Mouse (Mus musculus): Measurements from ENCODE around the gene Pax5.

Pax5 gene

DNA sequence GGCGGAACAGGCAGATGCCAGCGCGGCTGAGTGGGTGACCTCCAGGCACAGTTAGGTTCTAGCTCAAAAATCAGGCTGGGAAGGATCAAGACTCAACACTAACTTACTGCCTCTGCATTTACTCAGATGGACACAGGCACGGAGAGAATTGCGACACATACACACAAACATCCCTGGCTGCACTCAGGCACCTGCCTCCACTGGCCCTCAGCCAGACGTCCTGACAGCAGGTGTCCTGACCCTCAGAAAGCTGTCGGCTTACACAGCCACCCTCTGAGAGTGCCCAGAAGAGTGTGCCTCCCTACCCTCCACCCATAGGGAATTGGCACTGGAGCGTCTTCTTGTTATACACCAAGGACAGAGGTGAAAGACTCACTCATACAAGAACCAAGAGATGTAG lies 108.9 kb downstream of the Pax5 start:
- DNase-seq (ENCODE audit: low spot score in 2 of 2), result no peak

DNA sequence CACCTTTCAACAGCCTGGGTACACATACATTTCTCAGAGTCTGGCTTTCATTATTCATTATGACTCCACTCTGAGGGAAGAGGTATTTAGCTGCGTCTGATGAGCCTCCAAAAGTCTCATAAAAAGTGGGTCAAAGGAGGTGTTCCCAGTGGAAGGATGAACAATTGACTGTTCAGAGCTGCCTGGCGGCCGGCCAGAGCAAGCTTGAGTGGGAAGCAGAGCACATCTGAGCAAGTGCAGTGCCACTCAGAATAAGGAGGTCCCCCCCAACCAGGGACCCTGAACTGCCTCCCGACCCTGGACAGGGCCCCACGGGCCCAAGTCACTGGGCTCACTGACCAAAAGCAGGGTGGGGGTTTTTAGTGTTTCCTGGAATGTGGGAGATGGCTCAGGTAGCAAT lies 109.4 kb downstream of the Pax5 start:
- DNase-seq (ENCODE audit: low spot score in 2 of 2), result peak; percentile 50 to 60

- DNase-seq (ENCODE audit: low spot score in 2 of 2), result no peak
Observed at GRCm38 (mm10) chr4:44597965-44598364, 112.3 kb downstream of the Pax5 start.

- DNase-seq (ENCODE audit: low spot score in 2 of 2), result no peak
Observed at GRCm38 (mm10) chr4:44593091-44593490, 117.2 kb downstream of the Pax5 start.

GRCm38 (mm10) chr4:44582687-44583086 lies 127.6 kb downstream of the Pax5 start:
- DNase-seq (ENCODE audit: low spot score in 2 of 2), result no peak

GRCm38 (mm10) chr4:44578591-44578990 lies 131.7 kb downstream of the Pax5 start:
- no peak for DNase-seq (ENCODE audit: low spot score in 2 of 2)

DNA sequence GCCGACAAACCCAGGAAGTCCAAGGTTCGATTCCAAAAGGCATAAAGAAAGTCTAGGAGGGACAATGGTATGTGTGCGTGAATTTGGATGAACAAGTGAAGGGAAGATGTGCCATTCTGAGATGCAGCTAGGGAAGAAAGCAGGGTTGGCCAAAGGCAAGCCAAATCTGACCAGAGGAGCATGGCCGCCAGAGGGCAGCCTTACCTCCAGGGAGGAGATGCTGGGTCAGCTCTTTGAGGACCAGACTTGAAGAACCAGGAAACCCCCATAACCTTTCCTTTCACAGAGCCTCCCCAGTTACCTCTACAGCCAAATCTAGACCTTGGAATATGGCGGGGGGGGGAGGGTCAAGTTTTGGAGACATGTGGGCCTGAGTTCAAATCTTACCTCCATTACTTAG lies 133.0 kb downstream of the Pax5 start:
- peak; percentile 27 to 32 for DNase-seq (ENCODE audit: low spot score in 2 of 2)

GRCm38 (mm10) chr4:44576786-44577185 lies 133.5 kb downstream of the Pax5 start:
- DNase-seq (ENCODE audit: low spot score in 2 of 2), result no peak

- no peak for DNase-seq (ENCODE audit: low spot score in 2 of 2)
Observed at GRCm38 (mm10) chr4:44573017-44573416, 137.3 kb downstream of the Pax5 start.

DNA sequence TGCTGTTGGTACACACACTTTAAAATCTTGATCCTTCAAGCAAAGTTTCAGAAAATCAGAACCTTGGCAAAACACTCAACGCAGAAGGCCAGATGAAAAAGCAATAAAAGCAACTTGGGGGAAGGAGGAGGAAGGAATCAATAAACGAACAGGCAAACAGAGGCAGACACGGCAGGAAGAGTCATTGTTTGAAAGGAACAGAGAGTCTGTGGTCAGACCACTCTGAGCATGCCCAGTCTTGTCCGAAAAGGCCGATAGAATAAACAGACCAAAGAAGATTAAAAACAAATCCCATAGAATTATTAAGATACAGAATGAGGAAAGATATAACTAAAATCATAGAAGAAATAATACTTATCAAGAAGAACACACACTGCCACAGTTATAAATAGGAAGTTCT lies 137.9 kb downstream of the Pax5 start:
- no peak for DNase-seq (ENCODE audit: low spot score in 2 of 2)

GRCm38 (mm10) chr4:44569138-44569537 lies 141.1 kb downstream of the Pax5 start:
- DNase-seq (ENCODE audit: low spot score in 2 of 2), result no peak

DNA sequence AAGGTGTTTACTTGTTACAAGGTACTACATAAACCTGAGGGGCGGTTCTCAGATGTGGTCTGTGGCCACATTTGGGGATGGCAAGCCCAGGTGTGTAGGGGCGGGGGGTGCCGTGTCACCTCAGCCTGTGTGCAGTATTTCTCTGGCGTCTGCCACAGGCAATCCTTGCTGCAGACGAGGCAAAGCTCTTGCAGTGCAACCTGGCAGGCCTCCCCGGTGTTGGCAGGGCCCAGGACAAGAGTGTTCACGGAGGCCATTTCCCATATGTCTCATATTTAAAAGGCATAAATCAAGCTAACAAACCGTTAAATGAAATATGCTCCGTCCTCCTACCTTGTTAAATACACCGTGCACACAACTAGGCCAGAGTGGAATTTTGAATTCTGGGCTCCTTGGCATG lies 141.6 kb downstream of the Pax5 start:
- no peak for DNase-seq (ENCODE audit: low spot score in 2 of 2)

DNA sequence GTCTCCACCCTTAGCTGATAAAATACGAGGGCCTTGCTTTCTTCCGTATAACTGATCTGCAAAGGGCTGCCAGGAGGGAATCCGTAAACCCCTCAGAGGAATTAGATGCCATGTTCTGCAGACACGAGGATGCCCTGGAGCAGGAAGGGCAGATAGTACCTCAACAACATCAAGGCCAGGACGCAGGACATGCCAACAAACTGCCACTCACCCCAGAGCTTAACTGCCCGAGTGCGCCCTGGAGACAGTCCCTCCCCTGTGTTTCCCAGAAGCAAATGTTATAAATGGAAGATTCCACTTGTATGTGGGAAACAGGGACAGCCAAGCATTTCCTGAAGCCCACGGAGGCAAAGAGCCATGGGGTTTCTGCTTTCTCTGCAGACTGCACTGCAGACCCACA lies 143.9 kb downstream of the Pax5 start:
- DNase-seq (ENCODE audit: low spot score in 2 of 2), result no peak

DNA sequence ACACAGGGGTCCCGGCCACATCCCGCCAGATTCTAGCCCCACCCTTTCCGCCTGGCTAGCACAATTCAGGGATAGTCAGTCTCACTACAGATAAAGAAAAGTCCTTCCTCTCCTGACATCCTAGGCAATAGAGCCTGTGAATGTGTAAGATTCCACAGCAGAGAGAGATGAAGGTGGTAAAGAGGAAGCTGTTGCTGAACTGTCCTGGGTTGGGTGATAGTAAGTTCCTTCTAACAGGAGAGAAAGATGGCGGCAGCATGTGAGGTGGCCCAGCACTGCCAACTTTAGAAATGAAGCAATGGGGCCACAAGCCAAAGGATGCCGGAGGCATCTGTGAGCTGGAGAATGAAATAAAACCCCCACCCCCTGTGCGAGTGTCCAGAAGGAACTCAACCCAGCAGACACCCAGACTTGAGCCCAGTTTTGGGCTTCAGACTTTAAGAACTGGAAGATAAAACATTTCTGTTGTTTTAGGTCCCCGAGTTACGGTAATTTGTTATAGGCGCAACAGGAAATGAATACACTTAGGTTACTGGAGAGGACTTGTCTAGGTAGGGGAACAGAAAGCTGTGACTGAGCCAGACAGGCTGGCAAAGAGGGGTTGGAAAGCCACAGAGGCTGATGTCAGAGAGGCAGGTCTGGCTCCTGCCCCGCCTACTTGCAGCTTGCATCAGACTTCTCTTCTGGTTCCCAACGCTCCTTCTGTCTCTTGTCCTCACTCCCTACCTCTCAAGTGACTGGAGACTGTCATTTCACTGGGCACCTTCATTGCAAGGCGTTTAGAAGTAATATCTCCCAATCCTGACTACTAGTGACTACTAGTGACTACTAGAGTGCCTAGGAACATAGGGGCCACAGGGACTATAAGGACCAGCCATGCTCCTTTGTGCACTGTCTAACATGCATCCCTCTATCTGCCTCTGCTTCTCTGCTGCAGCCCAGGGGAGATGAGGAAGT lies 144.9 kb downstream of the Pax5 start:
- DNase-seq (ENCODE audit: low spot score in 2 of 2), result no peak

DNA sequence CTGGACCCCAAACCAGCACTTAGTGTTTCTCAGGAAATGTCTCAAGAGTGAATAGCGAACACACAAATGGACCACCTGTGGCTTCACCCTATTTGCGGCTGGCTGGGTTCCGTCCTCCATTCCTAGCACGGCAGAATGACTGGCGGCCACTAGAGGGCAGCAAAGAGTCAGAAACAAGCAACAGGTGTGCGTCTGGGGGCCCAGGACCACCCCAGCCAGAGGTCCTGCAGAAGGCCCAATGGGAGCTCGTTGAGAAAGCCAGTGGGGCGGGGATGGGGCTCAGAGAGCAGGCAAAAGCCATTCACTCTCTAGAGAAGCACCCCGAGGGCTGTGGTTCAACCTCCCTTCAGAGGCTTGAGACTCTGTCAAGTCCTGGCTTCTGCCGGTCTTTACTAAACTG lies 145.7 kb downstream of the Pax5 start:
- DNase-seq (ENCODE audit: low spot score in 2 of 2), result peak; percentile 68 to 78

DNA sequence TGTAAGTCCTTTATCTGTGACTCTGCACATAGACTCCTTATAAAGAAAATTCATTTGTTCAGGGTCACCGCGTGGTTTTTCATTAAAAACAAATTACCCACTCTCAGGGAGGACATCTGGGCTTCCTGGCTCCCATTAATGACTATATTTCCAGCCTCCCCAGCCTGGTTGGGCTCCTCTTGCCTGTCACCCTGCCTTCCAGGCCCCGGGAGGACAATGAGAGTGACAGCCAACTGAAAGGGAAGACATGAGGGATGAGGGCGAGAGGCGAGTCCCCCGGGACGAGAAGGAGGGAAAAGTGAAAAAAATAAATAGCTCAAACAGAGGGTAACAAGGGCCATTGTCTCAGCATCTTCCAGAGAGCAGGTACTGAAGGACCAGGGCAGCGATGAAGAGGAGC lies 149.3 kb downstream of the Pax5 start:
- DNase-seq (ENCODE audit: low spot score in 2 of 2), result no peak

DNA sequence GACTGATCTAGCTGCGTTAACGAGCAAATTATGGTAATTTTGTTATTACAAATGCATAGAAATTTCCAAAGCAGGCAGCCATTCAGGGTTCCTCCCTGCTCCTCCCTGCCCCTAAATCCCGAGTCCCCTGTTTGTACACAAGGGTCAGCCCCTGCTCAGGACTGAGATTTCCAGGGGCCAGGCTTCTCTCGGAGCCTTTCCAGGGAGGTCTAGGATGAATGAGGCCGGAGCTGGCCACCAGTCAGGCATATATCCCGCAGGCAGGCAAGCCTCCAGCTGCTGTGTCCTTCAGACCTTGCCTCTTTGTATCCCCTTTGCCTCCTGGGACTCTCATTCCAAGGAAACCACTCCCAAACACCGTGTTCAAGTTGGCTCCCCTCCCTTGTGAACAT lies 151.7 kb downstream of the Pax5 start:
- DNase-seq (ENCODE audit: low spot score in 2 of 2), result no peak

DNA sequence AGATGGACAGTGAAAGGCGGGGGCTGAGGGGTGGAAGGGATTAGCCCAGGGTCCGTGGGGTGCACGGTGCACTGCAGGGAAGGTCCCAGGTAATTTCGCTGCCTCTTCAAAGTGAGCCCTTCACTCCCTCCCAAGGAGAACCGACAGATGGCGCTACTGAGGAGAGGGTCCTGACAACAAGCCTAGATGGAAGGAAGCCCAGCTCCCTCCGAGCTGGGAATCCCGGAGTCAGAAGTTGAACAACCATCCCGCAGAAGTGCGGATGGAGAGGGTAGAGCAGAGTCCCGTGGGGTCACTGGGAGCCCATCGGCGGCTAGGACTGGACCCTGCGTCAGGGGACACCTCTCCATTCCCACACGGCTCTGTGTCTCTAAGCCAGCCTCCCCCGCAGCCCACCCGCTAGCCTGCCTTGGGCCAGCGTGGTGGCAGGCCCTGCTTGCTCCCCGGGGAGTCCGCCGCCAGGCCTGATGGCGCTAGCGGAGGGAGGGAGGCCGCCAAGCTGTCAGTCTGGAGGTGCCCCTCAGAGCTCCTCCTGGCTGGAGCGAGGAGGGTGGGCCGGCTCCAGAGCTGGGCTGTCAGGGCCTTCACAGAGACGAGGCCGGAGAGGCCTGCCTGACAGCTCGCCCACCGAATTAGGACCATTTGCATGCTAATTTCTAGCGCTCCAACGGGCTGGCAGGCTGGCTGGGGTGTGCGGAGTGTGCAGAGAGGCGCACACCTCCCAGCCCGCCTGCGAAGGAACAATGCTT lies 152.3 kb downstream of the Pax5 start:
- DNase-seq (ENCODE audit: low spot score in 2 of 2), result peak; percentile 29 to 37

- no peak for DNase-seq (ENCODE audit: low spot score in 2 of 2)
Observed at GRCm38 (mm10) chr4:44556586-44557281, 153.6 kb downstream of the Pax5 start.

GRCm38 (mm10) chr4:44555576-44555975 lies 154.7 kb downstream of the Pax5 start:
- no peak for DNase-seq (ENCODE audit: low spot score in 2 of 2)

- no peak for DNase-seq (ENCODE audit: low spot score in 2 of 2)
Observed at GRCm38 (mm10) chr4:44551470-44551869, 158.8 kb downstream of the Pax5 start.

DNA sequence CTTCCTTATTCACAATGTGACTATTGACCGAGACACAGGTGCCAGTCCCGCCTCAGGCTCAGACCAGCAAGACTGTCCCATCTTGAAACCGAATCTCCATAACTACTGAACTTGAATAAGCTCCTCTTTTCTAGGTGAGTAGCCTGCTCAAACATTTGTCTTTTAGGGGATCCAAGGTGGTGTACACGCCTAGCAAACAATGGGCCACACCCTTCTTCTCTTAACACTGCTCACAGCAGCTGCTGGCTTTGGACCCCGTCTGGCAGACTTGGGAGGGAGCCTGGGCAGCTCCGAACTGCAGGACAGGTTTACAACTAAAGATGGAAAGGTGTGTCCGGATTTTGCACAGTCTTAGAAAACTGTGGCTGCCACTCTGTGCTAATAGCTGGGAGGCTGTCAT lies 161.3 kb downstream of the Pax5 start:
- DNase-seq (ENCODE audit: low spot score in 2 of 2), result no peak
